Mouse (Mus musculus): Measurements from ENCODE around the gene Tm4sf5. TPM values are rescaled to one million over a fixed set of nuclear protein-coding genes. Genes with fewer than 3 reads are reported as not detected.
A peak's percentile ranks its signal among the peaks of the same experiment; 100 is the strongest.
"Not testable (repeated sequence)": the region's sequence is repeated elsewhere in the genome, so short reads cannot be mapped to it uniquely, and the experiment has no call there.

Gene Tm4sf5
- polyA plus RNA-seq, 1 experiment from 2014 or later: 4.7 TPM

GRCm38 (mm10) chr11:70525726-70526125 is 20.7 kb downstream of the Tm4sf5 start:
- 1% methylated on average over 12 of the region's 12 CpGs for WGBS
- Histone ChIP-seq H3K27me3 (ENCODE audit: control insufficient read depth, insufficient read depth, low read length) (no peaks in the 10 kb centered on the region), H3K9me3 (ENCODE audit: control insufficient read depth, low read length) (no peaks in the 10 kb centered on the region), H3K27ac (replicated peaks; ENCODE audit: low read depth, low read length) (peak overlapping the region; percentile 46; the same call in 1 of the 2 replicates), H3K4me2 (ENCODE audit: low read length) (peak overlapping the region; percentile 85), H3K4me3 (replicated peaks; ENCODE audit: low read depth, low read length) (peak overlapping the region; percentile 63), H3K9ac (replicated peaks; ENCODE audit: low read length) (peak overlapping the region; percentile 66), H3K4me1 (ENCODE audit: control insufficient read depth, insufficient read depth, low read length) (peaks cover 7% of the 10 kb centered on the region; the same call in 1 of the 2 replicates), H3K36me3 (ENCODE audit: control insufficient read depth, insufficient read depth, low read length) (peaks cover 28% of the 10 kb centered on the region)
- ATAC-seq (ENCODE audit: low FRiP score, low TSS enrichment) (peak; percentile 9; the same call in 1 of the 2 replicates), DNase-seq (peak; percentile 28)

- DNase-seq (no peak), ATAC-seq (ENCODE audit: low FRiP score, low TSS enrichment) (no peak)
- Histone ChIP-seq H3K4me1 (ENCODE audit: control insufficient read depth, insufficient read depth, low read length) (peaks cover 7% of the 10 kb centered on the region; the same call in 1 of the 2 replicates), H3K4me3 (replicated peaks; ENCODE audit: low read depth, low read length) (peak overlapping the region; percentile 63), H3K4me2 (ENCODE audit: low read length) (peak overlapping the region; percentile 85), H3K27ac (replicated peaks; ENCODE audit: low read depth, low read length) (no peak overlapping the region), H3K36me3 (ENCODE audit: control insufficient read depth, insufficient read depth, low read length) (peaks cover 28% of the 10 kb centered on the region), H3K9ac (replicated peaks; ENCODE audit: low read length) (peak overlapping the region; percentile 66; the same call in 1 of the 2 replicates), H3K27me3 (ENCODE audit: control insufficient read depth, insufficient read depth, low read length) (no peaks in the 10 kb centered on the region), H3K9me3 (ENCODE audit: control insufficient read depth, low read length) (no peaks in the 10 kb centered on the region)
- WGBS: 92% methylated on average over 12 of the region's 12 CpGs
These were observed 21.2 kb downstream of the Tm4sf5 start for GRCm38 (mm10) chr11:70526211-70526610.

GRCm38 (mm10) chr11:70528610-70529009 is 23.6 kb downstream of the Tm4sf5 start:
- Histone ChIP-seq H3K4me1 (ENCODE audit: control insufficient read depth, insufficient read depth, low read length) (peaks cover 7% of the 10 kb centered on the region; the same call in 1 of the 2 replicates), H3K27me3 (ENCODE audit: control insufficient read depth, insufficient read depth, low read length) (no peaks in the 10 kb centered on the region), H3K27ac (replicated peaks; ENCODE audit: low read depth, low read length) (no peak overlapping the region), H3K9me3 (ENCODE audit: control insufficient read depth, low read length) (no peaks in the 10 kb centered on the region), H3K9ac (replicated peaks; ENCODE audit: low read length) (no peak overlapping the region), H3K4me2 (ENCODE audit: low read length) (no peak overlapping the region), H3K4me3 (replicated peaks; ENCODE audit: low read depth, low read length) (no peak overlapping the region), H3K36me3 (ENCODE audit: control insufficient read depth, insufficient read depth, low read length) (peaks cover 28% of the 10 kb centered on the region)
- DNase-seq (no peak), ATAC-seq (ENCODE audit: low FRiP score, low TSS enrichment) (no peak)
- WGBS: 92% methylated on average over 7 of the region's 7 CpGs

GRCm38 (mm10) chr11:70531065-70531464 is 26.0 kb downstream of the Tm4sf5 start:
- not testable (repeated sequence) for H3K4me3 ChIP-seq (replicated peaks; ENCODE audit: low read depth, low read length); H3K9me3 ChIP-seq (ENCODE audit: control insufficient read depth, low read length); H3K9ac ChIP-seq (replicated peaks; ENCODE audit: low read length); H3K4me1 ChIP-seq (ENCODE audit: control insufficient read depth, insufficient read depth, low read length); ATAC-seq (ENCODE audit: low FRiP score, low TSS enrichment); DNase-seq; H3K27me3 ChIP-seq (ENCODE audit: control insufficient read depth, insufficient read depth, low read length); H3K27ac ChIP-seq (replicated peaks; ENCODE audit: low read depth, low read length); H3K4me2 ChIP-seq (ENCODE audit: low read length)
- WGBS: 74% methylated on average over 2 of the region's 2 CpGs
- H3K36me3 ChIP-seq (ENCODE audit: control insufficient read depth, insufficient read depth, low read length): peaks cover 28% of the 10 kb centered on the region

- H3K4me3 ChIP-seq (replicated peaks; ENCODE audit: low read depth, low read length): no peak within 1 kb of the TSS
- H3K9me3 ChIP-seq (ENCODE audit: control insufficient read depth, low read length): no peaks in the 10 kb centered on the region
- DNase-seq (no peak), ATAC-seq (ENCODE audit: low FRiP score, low TSS enrichment) (no peak)
- H3K27me3 ChIP-seq (ENCODE audit: control insufficient read depth, insufficient read depth, low read length): no peaks in the 10 kb centered on the region
- no peaks in the 10 kb centered on the region for H3K4me1 ChIP-seq (ENCODE audit: control insufficient read depth, insufficient read depth, low read length)
- no peak within 1 kb of the TSS for H3K4me2 ChIP-seq (ENCODE audit: low read length)
- no peak within 1 kb of the TSS for H3K9ac ChIP-seq (replicated peaks; ENCODE audit: low read length)
- no peak within 1 kb of the TSS for H3K27ac ChIP-seq (replicated peaks; ENCODE audit: low read depth, low read length)
- WGBS: 80% methylated on average over 6 of the region's 6 CpGs
- peaks cover 13% of the 10 kb centered on the region for H3K36me3 ChIP-seq (ENCODE audit: control insufficient read depth, insufficient read depth, low read length)
These were observed 27.8 kb downstream of the Tm4sf5 start, which contains the start of gene Gm40193 for GRCm38 (mm10) chr11:70532839-70533238. Gene Gm40193 (minus strand): TSS chr11:70532939.

- peak overlapping the region; percentile 54 for H3K4me3 ChIP-seq (replicated peaks; ENCODE audit: low read depth, low read length)
- H3K27me3 ChIP-seq (ENCODE audit: control insufficient read depth, insufficient read depth, low read length): peaks cover 12% of the 10 kb centered on the region; the same call in 1 of the 2 replicates
- H3K9me3 ChIP-seq (ENCODE audit: control insufficient read depth, low read length): no peaks in the 10 kb centered on the region
- H3K27ac ChIP-seq (replicated peaks; ENCODE audit: low read depth, low read length): no peak overlapping the region
- H3K4me2 ChIP-seq (ENCODE audit: low read length): peak overlapping the region; percentile 72
- H3K4me1 ChIP-seq (ENCODE audit: control insufficient read depth, insufficient read depth, low read length): no peaks in the 10 kb centered on the region
- DNase-seq (no peak), ATAC-seq (ENCODE audit: low FRiP score, low TSS enrichment) (no peak)
- 19% methylated on average over 9 of the region's 9 CpGs for WGBS
- H3K36me3 ChIP-seq (ENCODE audit: control insufficient read depth, insufficient read depth, low read length): no peaks in the 10 kb centered on the region
- peak overlapping the region; percentile 46; the same call in 1 of the 2 replicates for H3K9ac ChIP-seq (replicated peaks; ENCODE audit: low read length)
These were observed 34.4 kb downstream of the Tm4sf5 start for GRCm38 (mm10) chr11:70539423-70539822.

- no peak within 1 kb of the TSS for H3K27ac ChIP-seq (replicated peaks; ENCODE audit: low read depth, low read length)
- under 1% methylated on average over 64 of the region's 65 CpGs for WGBS
These were observed 35.0 kb downstream of the Tm4sf5 start, which contains the start of gene Pld2 for GRCm38 (mm10) chr11:70539877-70540587. Gene Pld2 (plus strand): TSS chr11:70540064.

GRCm38 (mm10) chr11:70540928-70541327 is 35.9 kb downstream of the Tm4sf5 start:
- no peaks in the 10 kb centered on the region for H3K9me3 ChIP-seq (ENCODE audit: control insufficient read depth, low read length)
- DNase-seq: no peak
- H3K4me2 ChIP-seq (ENCODE audit: low read length): peak overlapping the region; percentile 72
- H3K4me3 ChIP-seq (replicated peaks; ENCODE audit: low read depth, low read length): peak overlapping the region; percentile 54; the same call in 1 of the 2 replicates
- no peak overlapping the region for H3K27ac ChIP-seq (replicated peaks; ENCODE audit: low read depth, low read length)
- no peaks in the 10 kb centered on the region for H3K36me3 ChIP-seq (ENCODE audit: control insufficient read depth, insufficient read depth, low read length)
- H3K9ac ChIP-seq (replicated peaks; ENCODE audit: low read length): no peak overlapping the region; the same call in 1 of the 2 replicates
- H3K27me3 ChIP-seq (ENCODE audit: control insufficient read depth, insufficient read depth, low read length): peaks cover 12% of the 10 kb centered on the region; the same call in 1 of the 2 replicates
- WGBS: 91% methylated on average over 7 of the region's 7 CpGs
- no peaks in the 10 kb centered on the region for H3K4me1 ChIP-seq (ENCODE audit: control insufficient read depth, insufficient read depth, low read length)
- no peak for ATAC-seq (ENCODE audit: low FRiP score, low TSS enrichment)

More at GRCm38 (mm10) chr11:70539877-70540587, 35.0 kb downstream of the Tm4sf5 start, which contains the start of gene Pld2:
- DNase-seq (peak; percentile 90), ATAC-seq (ENCODE audit: low FRiP score, low TSS enrichment) (peak; percentile 57; the same call in 1 of the 2 replicates)
- Histone ChIP-seq H3K9ac (replicated peaks; ENCODE audit: low read length) (peak within 1 kb of the TSS; percentile 46), H3K4me2 (ENCODE audit: low read length) (peak within 1 kb of the TSS; percentile 72), H3K9me3 (ENCODE audit: control insufficient read depth, low read length) (no peaks in the 10 kb centered on the region), H3K36me3 (ENCODE audit: control insufficient read depth, insufficient read depth, low read length) (no peaks in the 10 kb centered on the region), H3K4me3 (replicated peaks; ENCODE audit: low read depth, low read length) (peak within 1 kb of the TSS; percentile 54), H3K27me3 (ENCODE audit: control insufficient read depth, insufficient read depth, low read length) (peaks cover 12% of the 10 kb centered on the region; the same call in 1 of the 2 replicates), H3K4me1 (ENCODE audit: control insufficient read depth, insufficient read depth, low read length) (no peaks in the 10 kb centered on the region)

All from midbrain, embryonic 14.5 days (tissue).